20 mouse cellular contexts compared by ENCODE assay signal in the genomic region with DNA sequence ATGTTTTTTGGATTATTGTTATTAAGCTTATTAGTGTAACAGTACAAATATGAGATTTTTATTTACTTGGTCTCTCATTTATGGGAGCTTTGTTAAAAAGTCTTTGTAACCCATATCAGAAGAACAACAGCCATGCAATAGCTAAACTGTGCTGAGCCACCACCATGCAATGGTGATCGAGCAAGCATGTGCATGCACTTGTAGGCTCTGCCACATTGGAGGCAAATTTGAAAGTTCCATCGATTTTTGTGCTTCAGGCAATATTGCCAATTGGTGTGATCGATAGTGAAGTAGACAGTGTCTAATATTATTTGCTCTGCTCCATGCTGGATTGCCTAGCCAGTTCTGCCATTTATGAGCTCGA.
A peak's percentile ranks its signal among the peaks of the same experiment; 100 is the strongest.
DNase-seq lines count a peak whose midpoint lies in the region; ATAC-seq and TF ChIP-seq lines count a peak whose summit lies in the region.
"Had no signal": no experiment of that assay in that cellular context is flagged by ENCODE, and none has a peak within 500 bp of the region (broad histone marks: within the 10 kb centered on the region; RNA-seq: fewer than 3 reads in every experiment).

No protein-coding gene starts in this region.

- no peak overlapping the region for H3K9ac ChIP-seq in hindbrain, embryonic 11.5 days (ENCODE audit: low read depth, low read length)
- H3K9ac ChIP-seq in hindbrain, embryonic 16.5 days (ENCODE audit: low read depth, low read length), result no peak overlapping the region
- H3K9ac ChIP-seq in midbrain, embryonic 12.5 days (replicated peaks), result no peak overlapping the region
- H3K9ac ChIP-seq in midbrain, embryonic 16.5 days (ENCODE audit: low read depth, low read length), result no peak overlapping the region
- no peak overlapping the region for H3K9ac ChIP-seq in forebrain, embryonic 14.5 days (ENCODE audit: low read length)
- H3K9ac ChIP-seq: heart, embryonic 12.5 days; hindbrain, embryonic 15.5 days; liver, embryonic 15.5 days; lung, embryonic 15.5 days; neural tube, embryonic 13.5 days had no signal

- no peak for TF ChIP-seq POLR2A in olfactory bulb, adult 2 months (IDR thresholded peaks at IDR 0.05; ENCODE audit: insufficient read depth, low read depth, low read length)

- TF ChIP-seq CTCF in olfactory bulb, adult 2 months (IDR thresholded peaks at IDR 0.05; ENCODE audit: insufficient read depth, low read depth, low read length), result no peak

- peak; percentile 76 for ATAC-seq in hindbrain, embryonic 11.5 days (ENCODE audit: low FRiP score)
- no peak for ATAC-seq in hindbrain, embryonic 16.5 days
- ATAC-seq in midbrain, embryonic 12.5 days (ENCODE audit: low FRiP score, low read depth), result peak; percentile 57; the same call in 1 of the 2 replicates
- no peak for ATAC-seq in midbrain, embryonic 16.5 days
- peak; percentile 77 for ATAC-seq in forebrain, embryonic 14.5 days
- ATAC-seq: intestine, embryonic 16.5 days had no signal

- H3K4me1 ChIP-seq in hindbrain, embryonic 11.5 days (replicated peaks; ENCODE audit: control insufficient read depth, insufficient read depth, low read length), result no peaks in the 10 kb centered on the region
- H3K4me1 ChIP-seq in hindbrain, embryonic 16.5 days (ENCODE audit: control insufficient read depth, insufficient read depth, low read depth, low read length), result no peaks in the 10 kb centered on the region; the same call in 1 of the 2 replicates
- peaks cover 13% of the 10 kb centered on the region for H3K4me1 ChIP-seq in midbrain, embryonic 12.5 days
- 0 out of 2 replicates have a peak, but pooled peaks cover 3% of the 10 kb centered on the region for H3K4me1 ChIP-seq in midbrain, embryonic 16.5 days (ENCODE audit: control insufficient read depth, insufficient read depth, low read length)
- no peaks in the 10 kb centered on the region; the same call in 1 of the 2 replicates for H3K4me1 ChIP-seq in forebrain, embryonic 14.5 days (ENCODE audit: control insufficient read depth, insufficient read depth, low read length)
- no peaks in the 10 kb centered on the region for H3K4me1 ChIP-seq in olfactory bulb, adult 2 months (ENCODE audit: control insufficient read depth, insufficient read depth, low read length)
- H3K4me1 ChIP-seq: liver, embryonic 15.5 days had no signal

- no peak overlapping the region for H3K4me3 ChIP-seq in hindbrain, embryonic 11.5 days (ENCODE audit: low read depth, low read length)
- H3K4me3 ChIP-seq in hindbrain, embryonic 16.5 days (ENCODE audit: low read length), result no peak overlapping the region
- H3K4me3 ChIP-seq in midbrain, embryonic 12.5 days, result no peak overlapping the region
- no peak overlapping the region for H3K4me3 ChIP-seq in midbrain, embryonic 16.5 days (ENCODE audit: low read depth, low read length)
- no peak overlapping the region for H3K4me3 ChIP-seq in forebrain, embryonic 14.5 days (ENCODE audit: low read depth, low read length)
- H3K4me3 ChIP-seq in olfactory bulb, adult 2 months (ENCODE audit: insufficient read depth, low read depth, low read length), result no peak overlapping the region
- H3K4me3 ChIP-seq: heart, embryonic 12.5 days; hindbrain, embryonic 15.5 days; liver, embryonic 15.5 days; lung, embryonic 15.5 days; neural tube, embryonic 13.5 days had no signal

- H3K27me3 ChIP-seq in hindbrain, embryonic 11.5 days (ENCODE audit: control insufficient read depth, insufficient read depth, low read length), result no peaks in the 10 kb centered on the region
- H3K27me3 ChIP-seq in hindbrain, embryonic 16.5 days (replicated peaks; ENCODE audit: control insufficient read depth, insufficient read depth, low read length), result no peaks in the 10 kb centered on the region
- no peaks in the 10 kb centered on the region for H3K27me3 ChIP-seq in midbrain, embryonic 12.5 days
- H3K27me3 ChIP-seq in midbrain, embryonic 16.5 days (ENCODE audit: control insufficient read depth, insufficient read depth, low read depth, low read length), result no peaks in the 10 kb centered on the region
- H3K27me3 ChIP-seq in forebrain, embryonic 14.5 days (replicated peaks; ENCODE audit: control insufficient read depth, insufficient read depth, low read length), result no peaks in the 10 kb centered on the region
- H3K27me3 ChIP-seq: heart, embryonic 12.5 days; hindbrain, embryonic 15.5 days; liver, embryonic 15.5 days; lung, embryonic 15.5 days; neural tube, embryonic 13.5 days had no signal

- no peaks in the 10 kb centered on the region for H3K36me3 ChIP-seq in hindbrain, embryonic 11.5 days (ENCODE audit: control insufficient read depth, insufficient read depth, low read length)
- H3K36me3 ChIP-seq in hindbrain, embryonic 16.5 days (ENCODE audit: control insufficient read depth, insufficient read depth, low read length), result no peaks in the 10 kb centered on the region
- no peaks in the 10 kb centered on the region for H3K36me3 ChIP-seq in midbrain, embryonic 12.5 days
- no peaks in the 10 kb centered on the region for H3K36me3 ChIP-seq in midbrain, embryonic 16.5 days (ENCODE audit: control insufficient read depth, insufficient read depth, low read length)
- no peaks in the 10 kb centered on the region for H3K36me3 ChIP-seq in forebrain, embryonic 14.5 days (ENCODE audit: control insufficient read depth, insufficient read depth, low read length)
- H3K36me3 ChIP-seq: heart, embryonic 12.5 days; hindbrain, embryonic 15.5 days; liver, embryonic 15.5 days; lung, embryonic 15.5 days; neural tube, embryonic 13.5 days had no signal

- H3K27ac ChIP-seq in hindbrain, embryonic 11.5 days (ENCODE audit: low read depth, low read length), result no peak overlapping the region
- H3K27ac ChIP-seq in hindbrain, embryonic 16.5 days (ENCODE audit: low read depth, low read length), result no peak overlapping the region
- no peak overlapping the region for H3K27ac ChIP-seq in midbrain, embryonic 12.5 days (replicated peaks)
- H3K27ac ChIP-seq in midbrain, embryonic 16.5 days (ENCODE audit: low read length), result no peak overlapping the region
- no peak overlapping the region for H3K27ac ChIP-seq in forebrain, embryonic 14.5 days (ENCODE audit: low read depth, low read length)
- H3K27ac ChIP-seq in olfactory bulb, adult 2 months (ENCODE audit: insufficient read depth, low read depth, low read length), result peak overlapping the region; percentile 46
- H3K27ac ChIP-seq: liver, embryonic 15.5 days had no signal

- 54% methylated on average over 4 of the region's 4 CpGs for WGBS in hindbrain, embryonic 11.5 days
- 53% methylated on average over 4 of the region's 4 CpGs for WGBS in hindbrain, embryonic 16.5 days
- 55% methylated on average over 4 of the region's 4 CpGs for WGBS in midbrain, embryonic 12.5 days
- 47% methylated on average over 4 of the region's 4 CpGs for WGBS in midbrain, embryonic 16.5 days
- 40% methylated on average over 4 of the region's 4 CpGs for WGBS in forebrain, embryonic 14.5 days
- 44% methylated on average over 4 of the region's 4 CpGs for WGBS in olfactory bulb, adult 2 months

- DNase-seq in hindbrain, embryonic 11.5 days (ENCODE audit: low spot score), result no peak
- DNase-seq in forebrain, embryonic 14.5 days (ENCODE audit: low spot score), result no peak
- DNase-seq in adrenal gland, postnatal 14 days, result no peak
- DNase-seq: adrenal gland, postnatal 25 days; cerebellum, adult 8-10 months; cerebellum, postnatal 36 days; heart, adult 11 months; right cerebral cortex, adult 18-20 months; right cerebral cortex, postnatal 4 days; thymus, postnatal 25 days had no signal

- H3K9me3 ChIP-seq in hindbrain, embryonic 11.5 days (ENCODE audit: control insufficient read depth, low read length), result no peaks in the 10 kb centered on the region
- no peaks in the 10 kb centered on the region for H3K9me3 ChIP-seq in hindbrain, embryonic 16.5 days (ENCODE audit: control insufficient read depth, low read length)
- H3K9me3 ChIP-seq in midbrain, embryonic 12.5 days, result no peaks in the 10 kb centered on the region
- no peaks in the 10 kb centered on the region for H3K9me3 ChIP-seq in midbrain, embryonic 16.5 days (replicated peaks; ENCODE audit: control insufficient read depth, low read length, poor library complexity, severe bottlenecking)
- H3K9me3 ChIP-seq in forebrain, embryonic 14.5 days (replicated peaks; ENCODE audit: control insufficient read depth, low read length), result no peaks in the 10 kb centered on the region
- H3K9me3 ChIP-seq: heart, embryonic 12.5 days; hindbrain, embryonic 15.5 days; liver, embryonic 15.5 days; lung, embryonic 15.5 days; neural tube, embryonic 13.5 days had no signal

- H3K4me2 ChIP-seq in hindbrain, embryonic 11.5 days (replicated peaks; ENCODE audit: low read depth, low read length), result no peak overlapping the region
- H3K4me2 ChIP-seq in hindbrain, embryonic 16.5 days (ENCODE audit: low read length), result no peak overlapping the region
- H3K4me2 ChIP-seq in midbrain, embryonic 12.5 days (replicated peaks), result no peak overlapping the region
- H3K4me2 ChIP-seq in midbrain, embryonic 16.5 days (ENCODE audit: low read length), result no peak overlapping the region
- no peak overlapping the region for H3K4me2 ChIP-seq in forebrain, embryonic 14.5 days (ENCODE audit: low read length)
- H3K4me2 ChIP-seq: heart, embryonic 12.5 days; hindbrain, embryonic 15.5 days; liver, embryonic 15.5 days; lung, embryonic 15.5 days had no signal

Comparison
In these comparisons a context has a peak if more than half of its experiments do, and no peak if none do; other contexts are left out.
1. ATAC-seq: peak in hindbrain, embryonic 11.5 days (single experiment), midbrain, embryonic 12.5 days (single experiment) and forebrain, embryonic 14.5 days (single experiment); none in hindbrain, embryonic 16.5 days (single experiment) and midbrain, embryonic 16.5 days (single experiment).